Mouse (Mus musculus) bone marrow, adult 2 months (tissue): ENCODE data around the gene Pin1.

Source experiments
- CTCF ChIP-seq: fragments of 200-500 bp; IDR thresholded peaks from 2 replicates; pipeline ENCODE4 v1.5.1; 2011; ENCODE audit warnings: low read length, control low read depth; ENCODE audit not compliant: control insufficient read depth, insufficient read depth
- POLR2A ChIP-seq: fragments of 200-500 bp; IDR thresholded peaks from 2 replicates; pipeline ENCODE4 v1.6.1; 2011; ENCODE audit warnings: low read depth, mild to moderate bottlenecking, control low read depth, low read length, borderline replicate concordance; ENCODE audit not compliant: control insufficient read depth

DNA sequence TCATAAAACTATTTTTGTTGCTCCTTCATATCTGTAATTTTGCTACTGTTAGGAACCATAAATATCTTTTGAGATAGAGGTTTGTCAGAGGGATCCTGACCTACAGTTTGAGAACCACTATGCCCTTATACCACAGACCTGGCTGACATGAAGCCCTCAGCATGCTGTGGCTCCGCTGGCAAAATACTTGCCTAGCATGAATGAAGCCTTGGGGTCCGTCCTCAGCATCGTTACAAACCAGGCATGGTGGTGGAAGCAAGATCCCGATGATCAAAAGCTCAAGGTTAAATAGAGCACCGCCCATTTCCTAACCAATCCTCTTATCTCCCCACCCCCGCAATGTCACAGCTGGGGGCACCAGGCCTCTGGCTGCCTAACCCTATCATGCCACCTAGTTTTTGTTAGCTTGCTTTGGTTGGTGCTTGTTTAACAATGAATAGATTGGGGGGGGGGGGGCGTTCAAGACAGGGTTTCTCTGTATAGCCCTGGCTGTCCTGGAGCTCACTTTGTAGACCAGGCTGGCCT is 14.7 kb downstream of the Pin1 start:
- TF ChIP-seq CTCF: no peak
- no peak for TF ChIP-seq POLR2A
